Mouse (Mus musculus): ENCODE measurements around the gene Rpl7a. TPM values are rescaled to one million over a fixed set of nuclear protein-coding genes. Genes with fewer than 3 reads are reported as not detected.

The Rpl7a gene
- polyA plus RNA-seq, 1 experiment = 3,080 TPM

DNA sequence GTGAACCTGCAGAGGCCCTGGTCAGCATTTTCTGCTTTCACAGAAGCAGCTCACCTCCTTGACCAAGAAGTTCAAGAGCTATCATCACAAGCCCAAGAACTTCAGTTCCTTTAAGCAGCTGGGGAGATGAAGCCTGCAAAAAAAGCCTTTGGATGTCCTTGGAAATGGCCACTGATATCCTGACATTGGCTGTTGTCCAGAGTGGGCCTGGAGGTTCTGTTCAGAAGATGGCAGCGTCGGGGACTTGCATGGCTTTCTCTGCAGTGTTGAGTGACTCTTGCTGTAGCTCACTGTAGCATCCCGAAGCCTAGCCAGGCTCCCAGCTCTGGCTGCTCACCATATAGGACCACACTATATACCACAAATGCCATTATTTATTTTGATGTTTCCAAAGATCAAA is 9.1 kb downstream of the Rpl7a start:
- Histone ChIP-seq H3K4me3 (ENCODE audit: insufficient read depth, poor library complexity, severe bottlenecking) (no peak overlapping the region), H3ac (ENCODE audit: control insufficient read depth, insufficient read length, low read depth) (no peak overlapping the region), H3K79me3 (ENCODE audit: low read depth) (peaks cover 39% of the 10 kb centered on the region), H3K79me2 (ENCODE audit: control insufficient read depth, insufficient read depth) (peaks cover 58% of the 10 kb centered on the region), H3K27me3 (ENCODE audit: control insufficient read depth, insufficient read depth, insufficient read length) (no peaks in the 10 kb centered on the region), H3K36me3 (ENCODE audit: control insufficient read depth, insufficient read depth) (peaks cover 83% of the 10 kb centered on the region)
- TF ChIP-seq CEBPB (IDR thresholded peaks at IDR 0.05; ENCODE audit: low read depth) (no peak), CTCF (IDR thresholded peaks at IDR 0.05; ENCODE audit: control insufficient read depth, insufficient read depth, insufficient read length) (no peak), MYOG (IDR thresholded peaks at IDR 0.05; ENCODE audit: control insufficient read depth, extremely low read depth, insufficient read length) (no peak), MYOD1 (IDR thresholded peaks at IDR 0.05; ENCODE audit: control insufficient read depth, insufficient read length, low read depth) (no peak), USF1 (IDR thresholded peaks at IDR 0.05; ENCODE audit: low read depth) (no peak), FOSL1 (IDR thresholded peaks at IDR 0.05; ENCODE audit: insufficient read depth, low read length, poor library complexity, severe bottlenecking) (no peak), MAX (IDR thresholded peaks at IDR 0.05) (no peak)

DNA sequence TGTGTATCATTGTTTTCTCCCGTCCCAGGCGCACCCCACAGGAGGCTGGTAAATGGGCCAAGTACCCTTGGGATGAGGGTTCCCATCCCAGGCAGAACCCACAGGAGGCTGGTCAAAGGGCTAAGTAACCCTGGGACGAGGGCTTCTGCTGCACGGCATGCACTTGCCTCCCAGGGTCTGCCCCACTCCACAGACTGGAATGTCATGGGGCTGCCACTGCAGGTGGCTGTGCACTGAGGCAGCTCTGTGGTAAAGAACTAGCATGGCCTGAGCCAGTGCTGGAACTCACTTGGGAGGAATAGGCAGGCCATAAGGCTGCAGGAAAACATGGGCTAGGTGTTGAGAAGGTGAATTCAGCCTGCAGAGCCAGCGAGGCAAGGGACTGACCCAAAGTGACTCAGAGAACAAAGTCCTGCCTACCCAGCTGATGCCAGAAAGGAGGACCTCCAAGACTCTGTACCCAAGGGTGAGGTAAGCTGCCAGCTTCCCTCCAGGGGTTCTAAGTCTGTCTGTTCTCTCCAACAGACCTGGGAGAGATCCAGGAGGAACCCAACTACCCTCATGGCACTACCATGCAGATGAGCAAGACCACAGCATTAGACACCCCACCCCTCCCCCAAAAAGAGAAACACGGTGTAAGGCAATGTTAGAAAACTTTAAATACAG is 9.8 kb downstream of the Rpl7a start:
- peaks cover 54% of the 10 kb centered on the region for H3K79me2 ChIP-seq (ENCODE audit: control insufficient read depth, insufficient read depth)
- no peak overlapping the region for H3ac ChIP-seq (ENCODE audit: control insufficient read depth, insufficient read length, low read depth)
- H3K4me3 ChIP-seq (ENCODE audit: insufficient read depth, poor library complexity, severe bottlenecking) = no peak overlapping the region
- TF ChIP-seq CTCF (IDR thresholded peaks at IDR 0.05; ENCODE audit: control insufficient read depth, insufficient read depth, insufficient read length) = no peak
- no peak for TF ChIP-seq FOSL1 (IDR thresholded peaks at IDR 0.05; ENCODE audit: insufficient read depth, low read length, poor library complexity, severe bottlenecking)
- TF ChIP-seq USF1 (IDR thresholded peaks at IDR 0.05; ENCODE audit: low read depth) = no peak
- TF ChIP-seq MYOG (IDR thresholded peaks at IDR 0.05; ENCODE audit: control insufficient read depth, extremely low read depth, insufficient read length) = no peak
- no peak for TF ChIP-seq MAX (IDR thresholded peaks at IDR 0.05)
- peaks cover 33% of the 10 kb centered on the region for H3K79me3 ChIP-seq (ENCODE audit: low read depth)
- H3K36me3 ChIP-seq (ENCODE audit: control insufficient read depth, insufficient read depth) = peaks cover 84% of the 10 kb centered on the region
- no peaks in the 10 kb centered on the region for H3K27me3 ChIP-seq (ENCODE audit: control insufficient read depth, insufficient read depth, insufficient read length)

DNA sequence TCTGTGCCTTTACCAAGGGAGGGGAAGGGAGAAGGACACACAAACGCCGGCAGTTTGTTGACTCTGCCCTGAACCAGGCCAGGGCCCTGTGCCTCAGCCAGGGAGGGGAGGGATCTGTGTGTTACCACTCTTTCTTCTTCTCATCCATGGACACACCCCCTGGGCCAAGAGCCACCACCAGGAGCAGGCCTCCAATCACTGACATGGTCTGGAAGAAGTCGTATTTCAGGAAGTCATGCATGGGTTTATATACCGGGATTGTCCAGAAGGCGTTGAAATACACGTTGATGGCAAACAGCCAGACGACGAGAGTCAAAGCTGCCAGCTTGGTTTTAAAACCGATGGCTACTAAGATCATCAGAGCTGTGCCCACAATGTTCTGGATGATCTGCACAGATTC is 11.2 kb downstream of the Rpl7a start:
- no peak for TF ChIP-seq MAX (IDR thresholded peaks at IDR 0.05)
- TF ChIP-seq CEBPB (IDR thresholded peaks at IDR 0.05; ENCODE audit: low read depth) = no peak
- TF ChIP-seq MYOG (IDR thresholded peaks at IDR 0.05; ENCODE audit: control insufficient read depth, extremely low read depth, insufficient read length) = no peak
- no peak for TF ChIP-seq FOSL1 (IDR thresholded peaks at IDR 0.05; ENCODE audit: insufficient read depth, low read length, poor library complexity, severe bottlenecking)
- TF ChIP-seq CTCF (IDR thresholded peaks at IDR 0.05; ENCODE audit: control insufficient read depth, insufficient read depth, insufficient read length) = no peak
- TF ChIP-seq USF1 (IDR thresholded peaks at IDR 0.05; ENCODE audit: low read depth) = no peak
- TF ChIP-seq MYOD1 (IDR thresholded peaks at IDR 0.05; ENCODE audit: control insufficient read depth, insufficient read length, low read depth) = no peak
- peaks cover 99% of the 10 kb centered on the region for H3K36me3 ChIP-seq (ENCODE audit: control insufficient read depth, insufficient read depth)
- peaks cover 30% of the 10 kb centered on the region for H3K79me3 ChIP-seq (ENCODE audit: low read depth)
- H3K27me3 ChIP-seq (ENCODE audit: control insufficient read depth, insufficient read depth, insufficient read length) = no peaks in the 10 kb centered on the region
- no peak overlapping the region for H3K4me3 ChIP-seq (ENCODE audit: insufficient read depth, poor library complexity, severe bottlenecking)
- no peak overlapping the region for H3ac ChIP-seq (ENCODE audit: control insufficient read depth, insufficient read length, low read depth)
- peaks cover 51% of the 10 kb centered on the region for H3K79me2 ChIP-seq (ENCODE audit: control insufficient read depth, insufficient read depth)

DNA sequence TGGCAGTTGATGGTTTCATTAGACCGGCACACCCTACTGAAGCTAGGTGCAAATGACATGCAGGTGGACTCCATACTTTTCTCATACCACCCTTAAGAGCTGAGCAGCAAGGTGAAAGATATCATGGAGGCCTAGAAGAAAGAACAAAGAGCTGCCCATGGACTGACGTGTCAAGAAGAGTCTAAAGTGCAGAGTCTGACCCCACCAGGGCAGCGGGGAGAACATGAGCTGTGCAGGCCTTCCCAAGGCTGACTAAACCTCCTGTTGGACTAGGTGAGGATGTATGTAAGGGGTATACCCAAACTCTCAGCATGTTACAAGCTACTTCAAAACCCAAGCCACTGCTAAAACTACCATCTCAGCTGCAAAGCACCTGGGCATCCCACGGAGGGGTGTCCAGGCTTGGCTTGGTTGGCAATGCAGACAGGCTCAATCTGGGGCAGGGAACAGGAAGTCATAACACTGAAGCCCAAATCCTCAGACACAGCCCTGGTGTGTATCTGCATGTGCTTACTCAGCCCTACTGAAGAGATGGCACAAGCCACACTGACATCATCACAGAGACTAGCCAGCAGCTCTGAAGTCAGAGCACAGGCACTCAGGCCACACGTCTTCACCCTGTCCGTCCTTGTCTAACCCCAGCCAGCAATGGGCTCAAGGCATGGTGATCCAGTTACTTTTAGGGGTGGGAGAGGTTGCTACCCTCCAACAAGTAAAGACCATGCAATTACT is 17.3 kb downstream of the Rpl7a start:
- no peak for TF ChIP-seq MYOD1 (IDR thresholded peaks at IDR 0.05; ENCODE audit: control insufficient read depth, insufficient read length, low read depth)
- no peak for TF ChIP-seq MYOG (IDR thresholded peaks at IDR 0.05; ENCODE audit: control insufficient read depth, extremely low read depth, insufficient read length)
- TF ChIP-seq MAX (IDR thresholded peaks at IDR 0.05) = no peak
- TF ChIP-seq FOSL1 (IDR thresholded peaks at IDR 0.05; ENCODE audit: insufficient read depth, low read length, poor library complexity, severe bottlenecking) = no peak
- no peak for TF ChIP-seq CEBPB (IDR thresholded peaks at IDR 0.05; ENCODE audit: low read depth)
- TF ChIP-seq USF1 (IDR thresholded peaks at IDR 0.05; ENCODE audit: low read depth) = no peak
- TF ChIP-seq CTCF (IDR thresholded peaks at IDR 0.05; ENCODE audit: control insufficient read depth, insufficient read depth, insufficient read length) = no peak
- peaks cover 90% of the 10 kb centered on the region for H3K36me3 ChIP-seq (ENCODE audit: control insufficient read depth, insufficient read depth)
- H3K27me3 ChIP-seq (ENCODE audit: control insufficient read depth, insufficient read depth, insufficient read length) = no peaks in the 10 kb centered on the region
- peaks cover 62% of the 10 kb centered on the region for H3K79me3 ChIP-seq (ENCODE audit: low read depth)
- H3K79me2 ChIP-seq (ENCODE audit: control insufficient read depth, insufficient read depth) = peaks cover 75% of the 10 kb centered on the region
- H3K4me3 ChIP-seq (ENCODE audit: insufficient read depth, poor library complexity, severe bottlenecking) = no peak overlapping the region
- no peak overlapping the region for H3ac ChIP-seq (ENCODE audit: control insufficient read depth, insufficient read length, low read depth)

DNA sequence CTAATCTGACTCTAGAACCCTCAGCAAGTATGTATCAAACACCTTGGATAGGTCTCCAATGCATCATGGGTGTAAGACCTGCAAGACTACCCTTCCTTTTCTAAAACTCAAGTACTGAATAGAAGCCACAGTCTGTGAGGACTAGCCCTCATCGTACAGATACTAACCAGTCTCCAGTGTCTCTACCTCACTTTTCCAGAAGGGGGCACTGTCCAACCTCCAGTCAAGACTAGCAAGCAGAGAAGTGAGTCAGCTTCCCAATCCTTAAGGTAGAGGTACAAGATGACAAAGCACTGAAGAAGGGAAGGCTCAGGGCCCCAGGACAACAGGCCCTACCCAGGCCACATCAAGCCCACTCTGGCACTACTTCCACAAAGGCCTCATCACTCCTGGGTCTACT is 19.8 kb downstream of the Rpl7a start:
- peaks cover 74% of the 10 kb centered on the region for H3K79me2 ChIP-seq (ENCODE audit: control insufficient read depth, insufficient read depth)
- peaks cover 65% of the 10 kb centered on the region for H3K36me3 ChIP-seq (ENCODE audit: control insufficient read depth, insufficient read depth)
- peaks cover 60% of the 10 kb centered on the region for H3K79me3 ChIP-seq (ENCODE audit: low read depth)
- H3K27me3 ChIP-seq (ENCODE audit: control insufficient read depth, insufficient read depth, insufficient read length) = no peaks in the 10 kb centered on the region
- no peak overlapping the region for H3K4me3 ChIP-seq (ENCODE audit: insufficient read depth, poor library complexity, severe bottlenecking)
- H3ac ChIP-seq (ENCODE audit: control insufficient read depth, insufficient read length, low read depth) = no peak overlapping the region
- TF ChIP-seq MYOG (IDR thresholded peaks at IDR 0.05; ENCODE audit: control insufficient read depth, extremely low read depth, insufficient read length) = no peak
- TF ChIP-seq CTCF (IDR thresholded peaks at IDR 0.05; ENCODE audit: control insufficient read depth, insufficient read depth, insufficient read length) = peak; percentile 34
